Mouse (Mus musculus) heart, adult 2 months (tissue): ENCODE measurements around the gene Vmn1r3. TPM values are rescaled to one million over a fixed set of nuclear protein-coding genes. Genes with fewer than 3 reads are reported as not detected.
"Not testable (repeated sequence)": the region's sequence is repeated elsewhere in the genome, so short reads cannot be mapped to it uniquely, and the experiment has no call there.

Experiments
- DNase-seq, 2 experiments: peaks; one replicate each; pipeline ENCODE4 v3.0.0; 2021
- H3K27ac ChIP-seq: fragments of 200-600 bp; 2 replicates; pipeline ENCODE4 v1.8.1; 2022
- H3K27me3 ChIP-seq: fragments of 200-500 bp; 2 replicates; pipeline ENCODE4 v1.6.1; 2012; ENCODE audit warnings: mild to moderate bottlenecking, low read length, inconsistent platforms, mixed read lengths; ENCODE audit not compliant: control insufficient read depth, insufficient read depth
- H3K36me3 ChIP-seq: fragments of 200-500 bp; 2 replicates; pipeline ENCODE4 v1.6.1; 2012; ENCODE audit warnings: low read length, inconsistent platforms; ENCODE audit not compliant: control insufficient read depth, insufficient read depth
- H3K4me1 ChIP-seq: fragments of 200-500 bp; 2 replicates; pipeline ENCODE4 v1.6.1; 2011; ENCODE audit warnings: low read length; ENCODE audit not compliant: control insufficient read depth, insufficient read depth
- H3K4me3 ChIP-seq: fragments of 200-600 bp; 2 replicates; pipeline ENCODE4 v1.8.1; 2022
- H3K79me2 ChIP-seq: fragments of 200-500 bp; replicated peaks from 2 replicates; pipeline ENCODE4 v1.6.1; 2012; ENCODE audit warnings: mild to moderate bottlenecking, inconsistent platforms, low read length, moderate library complexity, mixed read lengths; ENCODE audit not compliant: control insufficient read depth, insufficient read depth
- H3K9ac ChIP-seq: fragments of 200-500 bp; 2 replicates; pipeline ENCODE4 v1.6.1; 2012; ENCODE audit warnings: low read depth, mild to moderate bottlenecking, control low read depth, inconsistent platforms, low read length, mixed read lengths
- CTCF ChIP-seq: fragments of 200-600 bp; IDR thresholded peaks from 2 replicates; pipeline ENCODE4 v1.8.1; 2022; ENCODE audit warnings: antibody characterized with exemption, mild to moderate bottlenecking, moderate library complexity
- EP300 ChIP-seq: fragments of 200-500 bp; IDR thresholded peaks from 2 replicates; pipeline ENCODE4 v1.6.1; 2011; ENCODE audit warnings: low read depth, low read length, control low read depth; ENCODE audit not compliant: insufficient read depth
- POLR2A ChIP-seq: fragments of 200-500 bp; IDR thresholded peaks from 2 replicates; pipeline ENCODE4 v1.6.1; 2011; ENCODE audit warnings: mild to moderate bottlenecking, low read depth, low read length, control low read depth; ENCODE audit not compliant: insufficient read depth
- WGBS: fragments of 180-500 bp; shearing (Covaris S2); methylation state at CpG from one replicate; pipeline ENCODE4 v1.1.7; 2018; 5-methylcytosine and 5-hydroxymethylcytosine counted together
- intact Hi-C: fragments of 180-260 bp; cut with DNase I; formaldehyde crosslinking; loops from one replicate; pipeline ENCODE4 v1.15.1; 2025
- polyA plus RNA-seq: library from polyadenylated mRNA; depleted of rRNA; stranded (reverse); fragments of >200 nt; gene quantifications from 2 replicates; pipeline ENCODE4 v1.2.3, GENCODE M21; 2012
- total RNA-seq, 2 experiments: library from RNA; stranded (reverse); gene quantifications; 2 replicates each; pipeline ENCODE4 v1.2.3; 2021

Gene Vmn1r3
- total and polyA plus RNA-seq, 3 experiments: not detected

- Histone ChIP-seq H3K4me1 (no peaks in the 10 kb centered on the region), H3K4me3 (no peak overlapping the region), H3K36me3 (no peaks in the 10 kb centered on the region), H3K79me2 (no peaks in the 10 kb centered on the region), H3K9ac (no peak overlapping the region), H3K27ac (no peak overlapping the region), H3K27me3 (no peaks in the 10 kb centered on the region)
- DNase-seq: no peak
- intact Hi-C loops: no loop called here
- TF ChIP-seq POLR2A (no peak), EP300 (no peak), CTCF (no peak)
- WGBS: 63% methylated on average over 3 of the region's 3 CpGs
These were observed 41.3 kb upstream of the Vmn1r3 start for GRCm38 (mm10) chr4:3226488-3226887.

- DNase-seq, intact Hi-C loops, H3K36me3 ChIP-seq, H3K27ac ChIP-seq, H3K4me1 ChIP-seq, H3K79me2 ChIP-seq, H3K4me3 ChIP-seq, H3K9ac ChIP-seq, H3K27me3 ChIP-seq: not testable (repeated sequence)
- 43% methylated on average over 3 of the region's 3 CpGs for WGBS
These were observed 40.3 kb upstream of the Vmn1r3 start for GRCm38 (mm10) chr4:3225416-3225815.

GRCm38 (mm10) chr4:3224848-3225247 lies 39.7 kb upstream of the Vmn1r3 start:
- H3K36me3 ChIP-seq, H3K79me2 ChIP-seq, H3K4me3 ChIP-seq, H3K27me3 ChIP-seq, H3K4me1 ChIP-seq, H3K9ac ChIP-seq, DNase-seq, H3K27ac ChIP-seq, intact Hi-C loops: not testable (repeated sequence)
- WGBS: 48% methylated on average over 3 of the region's 3 CpGs

DNA sequence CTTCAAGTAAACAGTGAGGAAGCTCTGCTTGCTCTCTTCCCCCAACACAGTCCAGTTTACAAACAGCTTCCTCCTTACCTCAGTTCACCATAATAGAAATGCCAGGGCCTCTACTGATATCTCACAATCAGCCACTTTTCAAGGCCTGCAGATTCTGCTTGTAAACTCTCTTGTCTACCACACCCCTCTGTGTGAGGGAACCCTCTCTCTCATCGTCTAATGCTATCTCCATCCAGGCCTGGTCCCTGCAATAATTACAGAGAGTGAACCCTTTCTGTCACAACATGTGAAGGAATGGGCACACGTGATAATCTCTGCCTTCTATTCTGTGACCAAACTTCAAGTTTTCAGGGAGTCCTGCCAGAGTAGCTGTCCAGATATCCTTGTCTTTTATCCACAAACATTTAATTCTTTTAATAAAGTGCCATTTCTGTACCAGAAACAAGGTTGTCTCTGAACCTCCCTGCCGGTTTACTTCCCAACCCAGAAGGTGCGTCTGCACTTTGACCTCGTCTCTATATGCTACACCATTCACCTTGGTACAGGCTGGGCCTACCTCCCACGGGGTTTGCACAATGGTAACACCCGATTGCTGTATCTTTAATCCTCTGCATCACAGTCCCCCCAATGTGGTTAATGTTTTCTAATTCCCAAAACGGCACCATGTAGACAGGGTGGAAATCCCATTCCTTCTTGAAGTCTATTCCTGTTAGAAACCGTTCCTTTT lies 38.5 kb upstream of the Vmn1r3 start:
- H3K9ac ChIP-seq, H3K36me3 ChIP-seq, H3K79me2 ChIP-seq, H3K27ac ChIP-seq, DNase-seq, H3K4me1 ChIP-seq, H3K27me3 ChIP-seq, intact Hi-C loops, H3K4me3 ChIP-seq: not testable (repeated sequence)
- 70% methylated on average over 5 of the region's 9 CpGs for WGBS

DNA sequence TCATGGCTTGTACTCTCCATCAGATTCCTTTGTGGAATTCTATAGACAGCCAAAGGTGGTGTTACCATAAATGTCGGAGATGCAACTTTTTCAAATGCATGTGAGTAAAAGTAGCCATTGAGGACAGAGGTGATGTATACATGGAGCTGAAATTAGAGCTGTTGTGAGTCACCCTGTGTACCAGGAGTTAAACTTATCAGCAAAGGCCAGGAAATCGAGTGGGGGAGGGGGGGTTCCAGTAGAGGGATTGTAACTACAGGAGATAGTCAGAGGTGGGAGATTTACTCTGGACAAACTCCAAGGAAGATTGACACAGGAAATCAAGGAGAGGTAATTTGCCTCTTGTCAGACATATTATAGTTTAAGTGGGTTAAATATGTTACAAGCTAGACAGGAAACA lies 31.2 kb upstream of the Vmn1r3 start:
- H3K27ac ChIP-seq, H3K4me3 ChIP-seq, intact Hi-C loops: not testable (repeated sequence)

GRCm38 (mm10) chr4:3213349-3213748 lies 28.2 kb upstream of the Vmn1r3 start:
- H3K27me3 ChIP-seq, H3K4me1 ChIP-seq, H3K36me3 ChIP-seq, H3K4me3 ChIP-seq, H3K27ac ChIP-seq, DNase-seq, H3K9ac ChIP-seq, intact Hi-C loops, H3K79me2 ChIP-seq: not testable (repeated sequence)
- 68% methylated on average over 4 of the region's 4 CpGs for whole genome bisulfite sequencing

More for the DNA sequence above, 31.2 kb upstream of the Vmn1r3 start:
- H3K36me3 ChIP-seq, H3K79me2 ChIP-seq, DNase-seq, H3K4me1 ChIP-seq, H3K27me3 ChIP-seq, H3K9ac ChIP-seq: not testable (repeated sequence)
- WGBS: 40% methylated on average over 2 of the region's 2 CpGs

- H3K4me3 ChIP-seq, H3K36me3 ChIP-seq, DNase-seq, intact Hi-C loops, H3K79me2 ChIP-seq, H3K9ac ChIP-seq, H3K27ac ChIP-seq, H3K27me3 ChIP-seq, H3K4me1 ChIP-seq: not testable (repeated sequence)
- WGBS: 15% methylated on average over 1 of the region's 1 CpGs
These were observed 24.6 kb upstream of the Vmn1r3 start for GRCm38 (mm10) chr4:3209643-3210217.

DNA sequence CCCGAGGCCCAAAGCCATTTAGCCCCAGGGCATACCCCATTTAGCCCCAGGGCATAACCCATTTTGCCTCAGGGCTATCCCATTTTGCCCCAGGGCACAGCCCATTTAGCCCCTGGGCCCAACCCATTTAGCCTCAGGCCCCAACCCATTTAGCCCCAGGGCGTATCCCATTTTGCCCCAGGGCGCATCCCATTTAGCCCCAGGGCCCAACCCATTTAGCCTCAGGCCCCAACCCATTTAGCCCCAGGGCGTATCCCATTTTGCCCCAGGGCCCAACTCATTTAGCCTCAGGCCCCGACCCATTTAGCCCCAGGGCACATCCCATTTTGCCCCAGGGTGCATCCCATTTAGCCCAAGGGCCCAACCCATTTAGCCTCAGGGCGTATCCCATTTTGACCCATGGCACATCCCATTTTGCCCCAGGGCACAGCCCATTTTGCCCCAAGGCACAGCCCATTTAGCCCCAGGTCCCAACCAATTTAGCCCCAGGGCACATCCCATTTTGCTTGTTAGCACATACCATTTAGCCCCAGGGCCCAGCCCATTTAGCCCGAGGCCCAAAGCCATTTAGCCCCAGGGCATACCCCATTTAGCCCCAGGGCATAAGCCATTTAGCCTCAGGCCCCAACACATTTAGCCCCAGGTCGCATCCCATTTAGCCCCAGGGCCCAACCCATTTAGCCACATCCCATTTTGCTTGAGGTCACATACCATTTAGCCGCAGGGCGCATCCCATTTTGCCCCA lies 8.2 kb downstream of the Vmn1r3 start:
- intact Hi-C loops, H3K79me2 ChIP-seq, H3K27me3 ChIP-seq, H3K4me1 ChIP-seq, H3K9ac ChIP-seq, H3K4me3 ChIP-seq, H3K36me3 ChIP-seq, H3K27ac ChIP-seq: not testable (repeated sequence)
- peak in 1 of 2 experiments; percentile 34 for DNase-seq
- WGBS: 88% methylated on average over 10 of the region's 10 CpGs

DNA sequence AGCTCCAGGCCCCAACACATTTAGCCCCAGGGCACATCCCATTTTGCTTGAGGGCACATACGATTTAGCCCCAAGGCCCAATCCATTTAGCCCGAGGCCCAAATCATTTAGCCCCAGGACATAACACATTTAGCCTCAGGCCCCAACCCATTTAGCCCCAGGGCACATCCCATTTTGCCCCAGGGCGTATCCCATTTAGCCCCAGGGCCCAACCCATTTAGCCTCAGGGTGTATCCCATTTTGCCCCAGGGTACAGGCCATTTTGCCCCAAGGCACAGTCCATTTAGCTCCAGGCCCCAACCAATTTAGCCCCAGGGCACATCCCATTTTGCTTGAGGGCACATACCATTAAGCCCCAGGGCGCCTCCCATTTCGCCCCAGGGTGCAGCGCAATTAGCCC lies 9.0 kb downstream of the Vmn1r3 start:
- H3K4me1 ChIP-seq, H3K79me2 ChIP-seq, H3K27ac ChIP-seq, H3K9ac ChIP-seq, intact Hi-C loops, H3K27me3 ChIP-seq, H3K4me3 ChIP-seq, H3K36me3 ChIP-seq, DNase-seq: not testable (repeated sequence)
- WGBS: 93% methylated on average over 6 of the region's 6 CpGs
